Mouse (Mus musculus): ENCODE measurements around the gene Cfap52. TPM values are rescaled to one million over a fixed set of nuclear protein-coding genes. Genes with fewer than 3 reads are reported as not detected.

Cfap52 gene
- polyA plus RNA-seq, 1 experiment = not detected

DNA sequence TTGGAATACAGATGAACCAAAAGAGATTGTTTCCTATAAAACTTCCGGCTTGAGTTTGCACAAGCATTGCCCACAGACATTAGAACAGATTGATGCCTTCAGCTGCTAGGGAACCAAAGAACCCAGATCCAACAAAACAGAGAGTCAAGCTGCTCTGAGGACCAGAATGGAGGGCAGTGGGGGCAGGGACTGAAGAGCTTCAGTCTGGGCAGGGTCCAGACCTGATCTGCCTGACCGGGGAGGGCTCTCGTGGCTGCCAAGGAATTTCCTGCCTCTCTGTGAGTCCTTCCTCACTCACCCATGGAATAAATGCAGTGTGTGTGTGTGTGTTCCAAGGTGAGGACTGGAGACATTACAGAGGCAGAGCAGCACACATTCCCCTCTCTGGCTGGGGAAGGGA is 17.2 kb downstream of the Cfap52 start:
- peaks cover 9% of the 10 kb centered on the region for H3K4me1 ChIP-seq (ENCODE audit: control insufficient read depth, insufficient read depth, low read length)
- H3K4me3 ChIP-seq (ENCODE audit: insufficient read depth, low read length) = no peak overlapping the region
- no peak for TF ChIP-seq CTCF (IDR thresholded peaks at IDR 0.05; ENCODE audit: borderline replicate concordance, insufficient read depth, low read length)
- no peak for TF ChIP-seq POLR2A (IDR thresholded peaks at IDR 0.05; ENCODE audit: low read depth, low read length)
- no peak overlapping the region for H3K27ac ChIP-seq (ENCODE audit: insufficient read depth, low read length)

DNA sequence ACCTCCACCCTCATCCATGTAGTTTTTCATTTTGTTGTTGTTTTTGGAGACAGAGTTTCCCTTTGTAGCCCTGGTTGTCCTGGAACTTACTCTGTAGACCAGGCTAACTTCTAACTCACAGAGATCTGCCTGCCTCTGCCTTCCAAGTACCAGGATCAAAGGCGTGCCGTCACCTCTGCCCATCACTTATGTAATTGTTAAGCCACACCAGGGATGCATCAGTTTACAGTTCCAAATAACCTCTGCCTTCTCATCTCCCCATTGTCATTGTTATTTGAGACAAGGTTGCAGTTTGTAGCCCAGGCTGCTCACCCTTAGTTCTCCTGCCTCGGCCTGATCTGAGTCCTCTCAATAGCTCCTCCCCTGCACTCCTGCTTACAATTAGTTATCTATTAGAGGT is 33.3 kb downstream of the Cfap52 start:
- Histone ChIP-seq H3K27ac (ENCODE audit: insufficient read depth, low read length) (no peak overlapping the region), H3K4me1 (ENCODE audit: control insufficient read depth, insufficient read depth, low read length) (no peaks in the 10 kb centered on the region), H3K4me3 (ENCODE audit: insufficient read depth, low read length) (no peak overlapping the region)
- no peak for TF ChIP-seq CTCF (IDR thresholded peaks at IDR 0.05; ENCODE audit: borderline replicate concordance, insufficient read depth, low read length)
- no peak for TF ChIP-seq POLR2A (IDR thresholded peaks at IDR 0.05; ENCODE audit: low read depth, low read length)

- H3K27ac ChIP-seq (ENCODE audit: insufficient read depth, low read length) = no peak overlapping the region
- H3K4me1 ChIP-seq (ENCODE audit: control insufficient read depth, insufficient read depth, low read length) = no peaks in the 10 kb centered on the region
- no peak overlapping the region for H3K4me3 ChIP-seq (ENCODE audit: insufficient read depth, low read length)
- TF ChIP-seq POLR2A (IDR thresholded peaks at IDR 0.05; ENCODE audit: low read depth, low read length) (no peak), CTCF (IDR thresholded peaks at IDR 0.05; ENCODE audit: borderline replicate concordance, insufficient read depth, low read length) (no peak)
Observed at GRCm38 (mm10) chr11:67926348-67927055, 38.9 kb downstream of the Cfap52 start.

DNA sequence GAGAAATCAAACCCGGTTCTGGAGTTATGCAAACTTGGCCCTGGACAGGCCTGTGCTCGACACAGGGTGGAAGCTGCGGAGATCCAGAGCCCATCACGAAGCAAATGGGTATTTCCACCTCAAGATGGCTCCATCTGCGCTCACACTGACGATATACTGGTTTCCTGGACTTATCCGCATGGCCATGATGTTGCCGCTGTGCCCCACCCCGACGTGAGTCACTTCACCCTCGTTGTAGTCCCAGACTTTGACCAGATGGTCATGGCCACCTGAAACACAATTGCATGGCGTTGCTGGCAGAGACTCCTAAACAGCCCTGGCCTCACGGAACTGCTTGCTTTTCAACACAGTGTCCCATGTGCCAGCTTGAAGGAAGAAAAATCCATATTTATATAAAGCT is 40.5 kb downstream of the Cfap52 start:
- Histone ChIP-seq H3K4me3 (ENCODE audit: insufficient read depth, low read length) (no peak overlapping the region), H3K27ac (ENCODE audit: insufficient read depth, low read length) (no peak overlapping the region)
- TF ChIP-seq CTCF (IDR thresholded peaks at IDR 0.05; ENCODE audit: borderline replicate concordance, insufficient read depth, low read length) (no peak), POLR2A (IDR thresholded peaks at IDR 0.05; ENCODE audit: low read depth, low read length) (no peak)

GRCm38 (mm10) chr11:67923720-67924119 is 41.7 kb downstream of the Cfap52 start:
- Histone ChIP-seq H3K4me1 (ENCODE audit: control insufficient read depth, insufficient read depth, low read length) (peaks cover 2% of the 10 kb centered on the region), H3K27ac (ENCODE audit: insufficient read depth, low read length) (no peak overlapping the region), H3K4me3 (ENCODE audit: insufficient read depth, low read length) (no peak overlapping the region)
- TF ChIP-seq POLR2A (IDR thresholded peaks at IDR 0.05; ENCODE audit: low read depth, low read length) (no peak), CTCF (IDR thresholded peaks at IDR 0.05; ENCODE audit: borderline replicate concordance, insufficient read depth, low read length) (no peak)

More for the DNA sequence above, 40.5 kb downstream of the Cfap52 start:
- H3K4me1 ChIP-seq (ENCODE audit: control insufficient read depth, insufficient read depth, low read length) = peaks cover 1% of the 10 kb centered on the region

GRCm38 (mm10) chr11:67922755-67923125 is 42.7 kb downstream of the Cfap52 start:
- TF ChIP-seq POLR2A (IDR thresholded peaks at IDR 0.05; ENCODE audit: low read depth, low read length) (no peak), CTCF (IDR thresholded peaks at IDR 0.05; ENCODE audit: borderline replicate concordance, insufficient read depth, low read length) (peak; percentile 9; the same call in 1 of the 2 replicates)
- H3K4me3 ChIP-seq (ENCODE audit: insufficient read depth, low read length) = peak overlapping the region; percentile 57
- no peak overlapping the region for H3K27ac ChIP-seq (ENCODE audit: insufficient read depth, low read length)
- H3K4me1 ChIP-seq (ENCODE audit: control insufficient read depth, insufficient read depth, low read length) = peaks cover 2% of the 10 kb centered on the region

- Histone ChIP-seq H3K4me3 (ENCODE audit: insufficient read depth, low read length) (peak within 1 kb of the TSS; percentile 57), H3K4me1 (ENCODE audit: control insufficient read depth, insufficient read depth, low read length) (peaks cover 2% of the 10 kb centered on the region), H3K27ac (ENCODE audit: insufficient read depth, low read length) (no peak within 1 kb of the TSS)
- TF ChIP-seq POLR2A (IDR thresholded peaks at IDR 0.05; ENCODE audit: low read depth, low read length) (no peak), CTCF (IDR thresholded peaks at IDR 0.05; ENCODE audit: borderline replicate concordance, insufficient read depth, low read length) (no peak)
Observed at GRCm38 (mm10) chr11:67921827-67922754, 43.4 kb downstream of the Cfap52 start, which contains the start of gene Usp43. TSS of gene Usp43 (minus strand) at chr11:67922153.

DNA sequence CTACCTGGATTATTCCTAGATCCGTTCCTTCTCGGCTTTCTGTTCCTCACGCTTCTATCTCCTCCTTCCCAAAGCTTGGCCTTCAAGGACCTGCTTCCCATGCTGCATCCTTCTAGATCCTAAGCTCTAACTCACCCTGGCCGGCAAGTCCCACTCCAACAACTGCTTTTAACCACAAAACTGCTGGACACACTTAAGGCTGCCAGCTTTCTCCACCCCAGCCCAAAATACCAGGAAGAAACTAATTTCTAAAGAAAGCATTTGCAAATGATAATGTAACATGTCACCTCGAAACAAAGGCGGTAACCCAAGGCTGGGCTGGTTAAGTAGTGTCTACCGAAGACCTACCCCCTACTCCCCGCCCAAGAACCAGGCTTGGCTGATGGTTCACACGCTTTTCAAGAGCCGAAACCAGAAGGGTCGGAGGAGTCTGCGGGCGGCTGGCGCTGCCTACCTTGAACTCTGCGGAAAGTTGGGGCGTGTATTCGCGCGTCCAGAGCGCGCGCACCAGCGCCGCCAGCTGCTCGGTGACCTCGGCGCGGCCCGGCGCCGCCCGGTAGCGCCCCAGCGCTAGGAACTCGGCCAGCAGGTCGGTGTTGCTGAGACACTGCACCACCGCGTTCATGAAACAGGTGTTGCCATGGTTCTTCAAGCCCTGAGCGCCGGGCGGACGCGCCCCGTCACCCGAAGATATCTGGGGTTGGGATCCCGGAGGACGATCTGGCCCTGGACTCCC is 44.2 kb downstream of the Cfap52 start:
- Histone ChIP-seq H3K27ac (ENCODE audit: insufficient read depth, low read length) (no peak overlapping the region), H3K4me3 (ENCODE audit: insufficient read depth, low read length) (peak overlapping the region; percentile 57), H3K4me1 (ENCODE audit: control insufficient read depth, insufficient read depth, low read length) (peaks cover 2% of the 10 kb centered on the region)
- TF ChIP-seq CTCF (IDR thresholded peaks at IDR 0.05; ENCODE audit: borderline replicate concordance, insufficient read depth, low read length) (no peak), POLR2A (IDR thresholded peaks at IDR 0.05; ENCODE audit: low read depth, low read length) (no peak)

DNA sequence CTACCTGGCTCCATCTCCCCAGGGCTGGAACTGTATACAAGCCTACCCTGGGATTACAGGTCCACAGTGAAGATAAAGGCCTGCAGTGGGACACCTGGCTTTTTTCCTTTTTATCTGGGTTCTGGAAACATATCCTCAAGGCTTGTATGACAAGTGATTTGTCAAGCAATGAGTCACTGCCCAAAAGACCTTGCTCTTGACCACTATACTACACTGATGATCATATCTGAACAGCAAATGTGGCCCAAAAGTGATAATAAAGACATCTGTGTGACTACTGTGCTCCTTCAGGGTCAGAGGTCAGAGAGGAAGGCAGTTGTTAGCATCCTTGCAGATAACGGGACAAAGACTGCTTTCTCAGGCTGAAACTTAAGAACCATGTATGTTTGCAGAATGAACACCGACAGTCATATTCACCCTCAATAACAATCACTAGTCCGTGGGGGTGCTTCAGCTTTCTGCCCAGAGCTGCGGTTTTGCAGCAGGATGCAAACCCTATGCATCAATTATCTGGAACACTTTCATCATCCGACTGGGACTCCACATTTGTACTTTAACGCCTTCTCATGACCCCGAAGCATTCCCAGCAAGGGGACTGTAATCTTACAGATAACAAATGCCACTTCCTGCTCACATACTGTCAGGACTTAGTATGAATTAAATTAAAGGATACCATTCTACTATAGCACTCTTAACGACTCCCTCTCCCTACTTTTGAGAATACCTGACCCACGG is 45.1 kb downstream of the Cfap52 start:
- Histone ChIP-seq H3K4me3 (ENCODE audit: insufficient read depth, low read length) (no peak overlapping the region), H3K27ac (ENCODE audit: insufficient read depth, low read length) (no peak overlapping the region), H3K4me1 (ENCODE audit: control insufficient read depth, insufficient read depth, low read length) (peaks cover 2% of the 10 kb centered on the region)
- TF ChIP-seq POLR2A (IDR thresholded peaks at IDR 0.05; ENCODE audit: low read depth, low read length) (no peak), CTCF (IDR thresholded peaks at IDR 0.05; ENCODE audit: borderline replicate concordance, insufficient read depth, low read length) (no peak)
